Mouse (Mus musculus) spleen, embryonic (tissue): ENCODE measurements at regions not wholly inside any gene's neighbourhood (a gene's known extent, or its start where the extent isn't known, plus 50 kb on each side); places are given as distances from the start of the nearest gene placed in this dataset.

ENCODE experiments used
- CTCF ChIA-PET: fragments of 350-600 bp; sonication (Branson Sonifier 250); formaldehyde crosslinking; loops from one replicate; lab custom pipeline; 2022; lab: Charles Lee

DNA sequence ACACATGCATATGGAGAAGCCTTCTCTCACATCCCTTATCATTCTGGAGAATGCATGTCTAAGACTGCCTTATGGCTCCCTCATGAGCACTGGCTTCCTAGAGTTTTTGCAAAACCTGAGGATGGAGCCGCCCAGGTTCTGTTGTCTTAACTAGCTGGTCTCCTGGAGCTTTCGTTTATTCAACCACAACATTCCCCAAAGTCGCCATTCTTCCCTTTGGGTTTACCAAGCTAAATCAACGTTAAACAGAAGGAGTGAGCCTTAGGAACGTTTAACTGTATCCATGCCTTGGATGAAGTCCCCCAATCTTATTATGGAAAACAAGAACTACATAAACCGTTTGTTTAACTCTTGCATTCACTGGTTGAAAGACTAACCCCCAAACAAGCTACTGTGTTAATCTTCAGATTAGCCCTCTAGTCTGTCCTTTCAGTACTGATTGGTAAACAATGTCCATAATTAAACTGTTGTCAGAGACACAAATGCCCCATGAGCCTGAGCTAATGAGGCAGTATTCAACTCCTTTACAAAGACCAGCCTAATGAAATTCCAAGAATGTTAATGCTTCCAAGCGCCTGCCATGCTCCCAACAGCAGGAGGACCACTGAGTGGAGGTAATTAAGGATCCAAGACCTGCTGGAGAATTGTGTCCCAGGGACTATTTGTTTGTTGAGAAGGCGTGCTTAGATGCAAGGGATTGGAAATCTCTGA lies 121.1 kb upstream of the Cdkn3 start:
- CTCF ChIA-PET = no interaction called here

DNA sequence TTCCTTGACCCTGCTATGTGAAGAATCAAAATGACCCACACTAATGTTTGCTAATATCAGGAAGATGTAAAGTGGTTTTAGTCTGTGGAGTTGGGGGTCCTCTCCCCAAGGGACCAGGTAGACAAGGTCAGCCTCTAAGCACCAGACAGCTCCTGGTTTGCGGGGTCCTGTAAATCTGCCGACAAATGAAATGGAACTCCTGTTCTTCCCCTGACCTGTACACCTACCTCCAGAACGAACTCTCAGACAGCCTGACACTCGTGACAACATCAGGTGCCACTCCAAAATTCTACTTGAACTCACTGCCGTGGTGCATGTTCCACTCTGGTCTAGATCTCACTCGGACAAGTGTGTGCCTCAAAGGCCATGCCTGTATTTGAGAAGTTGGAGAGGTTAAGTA lies 121.8 kb upstream of the Cdkn3 start:
- CTCF ChIA-PET = no interaction called here

DNA sequence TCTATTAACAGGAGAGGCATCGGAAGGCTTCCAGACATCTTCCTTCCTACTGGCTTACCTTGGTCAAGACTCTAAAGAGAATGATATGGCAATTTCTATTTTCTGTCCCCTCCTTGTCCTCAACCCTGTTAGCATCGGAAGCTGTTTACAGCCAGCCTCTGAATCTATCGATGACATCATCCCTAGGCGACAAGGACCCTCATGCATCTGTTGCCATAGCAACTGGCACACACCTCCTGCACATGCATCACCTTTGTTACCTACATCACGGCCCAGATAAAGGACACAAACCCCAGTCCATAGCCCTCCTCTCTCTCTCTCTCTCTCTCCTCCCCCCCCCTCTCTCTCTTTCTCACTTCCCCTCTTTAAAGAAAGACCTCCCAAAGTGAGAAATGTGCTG lies 123.1 kb upstream of the Cdkn3 start:
- CTCF ChIA-PET = no interaction called here

DNA sequence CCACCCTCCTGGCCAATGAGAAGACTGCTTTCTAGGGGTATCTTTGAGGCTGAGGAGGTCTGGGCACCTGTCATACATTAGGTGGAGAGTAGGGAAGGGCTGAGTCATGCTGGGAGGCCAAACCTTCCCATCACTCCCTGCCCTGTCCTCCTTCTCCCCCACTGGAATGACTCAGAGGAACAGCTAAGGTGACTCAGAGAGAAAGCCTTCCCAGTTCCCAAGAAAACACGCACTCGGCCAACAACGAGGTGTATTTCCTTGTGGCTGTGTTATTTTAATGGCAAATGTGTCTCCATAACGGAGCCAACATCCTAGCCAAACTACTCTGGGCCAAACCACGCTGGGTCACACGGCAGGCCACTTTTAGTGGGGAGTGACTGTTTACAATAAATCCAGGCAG lies 124.0 kb upstream of the Cdkn3 start:
- CTCF ChIA-PET = no interaction called here

DNA sequence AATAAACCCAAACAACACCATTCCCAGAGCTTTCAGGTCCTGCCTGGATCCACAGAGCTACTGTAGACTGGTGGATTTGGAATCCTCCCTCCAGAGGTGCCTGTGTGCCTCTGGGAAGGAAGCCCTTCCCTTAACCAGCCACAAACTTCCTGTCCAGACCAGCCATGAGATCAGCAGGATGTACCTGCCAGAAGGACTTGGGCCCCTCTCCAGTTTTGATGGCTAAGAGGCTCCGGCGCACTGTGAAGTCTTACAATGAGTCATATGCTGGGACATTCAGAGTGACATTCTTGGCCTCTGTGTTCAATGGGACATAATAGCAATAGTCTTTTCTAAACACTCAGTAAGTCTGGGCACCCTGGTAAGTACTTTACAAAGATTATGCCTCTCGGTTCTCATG lies 125.0 kb upstream of the Cdkn3 start:
- CTCF ChIA-PET = no interaction called here

DNA sequence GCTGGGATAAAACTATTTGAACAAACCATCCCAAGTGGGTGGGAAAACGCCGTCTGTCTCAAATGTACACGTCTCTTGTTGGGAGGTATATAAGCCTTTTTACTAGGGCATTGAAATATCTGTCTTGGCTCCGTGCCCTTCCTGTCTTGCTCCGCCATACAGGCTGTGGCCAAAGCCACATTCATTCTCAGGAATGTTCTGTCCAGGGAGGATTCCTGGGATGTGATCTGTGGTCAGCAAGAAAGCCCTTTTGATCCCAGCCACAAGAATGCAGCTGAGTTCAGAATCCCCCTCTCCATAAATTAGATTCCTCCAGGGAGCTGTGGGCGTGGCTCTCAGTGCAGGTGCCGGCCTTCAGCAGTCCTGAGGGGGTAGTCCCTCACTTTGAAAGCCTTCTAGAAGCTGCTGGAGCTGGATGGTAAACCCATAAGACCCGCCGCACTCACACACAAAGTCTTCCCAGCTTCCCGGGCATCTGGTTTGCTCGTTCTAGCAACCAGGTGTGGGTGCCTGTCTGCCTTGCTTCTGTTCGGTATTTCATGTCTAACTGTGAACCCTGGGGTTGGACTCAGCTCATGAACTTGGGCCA lies 125.6 kb upstream of the Cdkn3 start:
- CTCF ChIA-PET = no interaction called here

DNA sequence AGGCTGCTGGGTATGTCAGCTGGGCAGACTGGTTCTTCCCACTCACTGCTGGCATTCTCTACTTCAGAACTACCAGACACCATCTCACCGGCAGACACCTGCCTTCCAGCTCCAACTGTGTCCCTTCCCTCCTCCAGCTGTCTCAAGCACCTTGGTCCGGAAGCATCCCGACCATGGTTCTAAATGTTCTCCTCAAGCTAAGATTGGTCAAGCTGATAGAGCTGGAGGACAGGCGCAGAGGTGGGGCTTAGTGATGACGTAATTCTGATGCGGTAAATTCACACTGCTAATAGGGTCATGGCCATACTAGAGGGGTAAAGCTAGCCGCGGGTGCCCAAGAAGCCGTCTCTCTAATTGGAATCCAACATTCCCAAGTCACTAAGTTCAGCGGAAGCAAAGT lies 126.1 kb upstream of the Cdkn3 start:
- CTCF ChIA-PET = no interaction called here

DNA sequence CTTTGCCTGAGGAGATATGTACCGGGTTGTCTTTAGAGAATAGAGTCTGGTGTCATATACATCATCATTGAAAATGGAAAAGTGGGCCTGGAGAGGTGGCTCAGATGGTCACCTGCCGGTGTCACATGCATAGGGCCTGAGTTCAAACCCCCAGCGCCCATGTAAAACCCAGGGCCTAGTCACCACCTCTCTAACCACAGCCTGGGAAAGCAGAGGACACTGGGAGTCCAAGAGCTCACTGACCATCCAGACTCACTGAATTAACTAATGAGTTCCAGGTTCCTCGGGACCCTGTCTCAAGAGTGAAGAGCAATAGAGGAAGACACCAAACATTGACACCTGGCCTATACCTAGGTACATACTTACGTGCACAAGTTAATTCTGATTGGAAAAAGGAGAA lies 132.7 kb upstream of the Cdkn3 start:
- CTCF ChIA-PET = no interaction called here

DNA sequence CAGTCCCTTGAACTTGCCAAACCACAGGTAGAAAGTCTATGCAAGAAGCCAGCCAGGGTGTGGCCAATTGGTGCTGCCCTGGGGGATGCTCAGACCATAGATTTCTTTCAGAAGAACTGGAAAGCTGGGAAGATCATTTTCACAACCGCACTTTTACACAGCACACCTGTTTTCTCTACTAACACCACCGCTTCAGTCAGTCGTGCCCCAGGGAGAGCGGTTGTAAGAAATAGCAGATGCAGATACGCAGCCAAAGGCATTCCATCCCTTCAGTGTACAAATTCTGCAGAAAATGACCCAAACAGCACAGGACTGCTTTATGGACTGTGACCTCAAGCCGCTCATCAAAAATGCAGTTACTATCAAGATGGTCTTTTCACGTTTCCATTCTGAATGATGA lies 134.6 kb upstream of the Cdkn3 start:
- CTCF ChIA-PET = no interaction called here

DNA sequence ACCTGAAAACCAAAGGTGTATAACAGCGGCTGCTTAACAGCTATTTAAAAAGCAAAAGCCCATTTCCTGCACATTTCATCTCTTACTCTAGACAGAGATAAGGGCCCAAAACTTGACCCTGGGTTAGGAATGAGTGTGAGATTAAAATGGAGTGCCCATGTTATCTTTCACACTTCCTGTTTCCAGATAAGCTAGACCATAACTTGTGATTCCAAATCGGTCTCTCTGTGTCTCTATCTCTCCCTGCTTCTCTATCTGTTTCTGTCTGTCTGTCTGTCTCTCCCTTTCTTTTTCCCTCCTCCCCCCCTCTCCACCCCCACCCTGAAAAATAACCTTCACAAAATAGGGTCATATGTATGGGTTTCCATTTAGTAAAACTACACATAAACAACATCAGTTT lies 136.7 kb upstream of the Cdkn3 start:
- CTCF ChIA-PET = no interaction called here

DNA sequence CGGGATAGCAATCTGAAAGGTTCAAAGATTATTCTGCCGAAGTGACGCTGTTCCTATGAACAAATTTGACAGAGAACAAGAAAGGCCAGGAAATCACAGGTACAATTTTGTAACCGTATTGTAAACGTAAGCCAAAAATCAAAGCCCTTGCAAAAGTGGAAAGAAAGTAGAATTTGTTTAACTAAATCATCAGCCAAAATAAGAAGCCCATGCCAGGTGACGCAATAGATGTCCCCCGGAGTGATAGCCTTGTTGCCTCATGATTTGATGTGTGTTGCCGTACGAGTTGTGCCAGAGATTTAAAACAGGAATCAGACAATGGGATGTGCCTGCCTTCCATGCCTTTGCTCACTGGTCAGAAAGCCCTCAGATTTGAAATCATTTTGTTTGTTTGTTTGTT lies 144.3 kb upstream of the Cdkn3 start:
- CTCF ChIA-PET = no interaction called here

DNA sequence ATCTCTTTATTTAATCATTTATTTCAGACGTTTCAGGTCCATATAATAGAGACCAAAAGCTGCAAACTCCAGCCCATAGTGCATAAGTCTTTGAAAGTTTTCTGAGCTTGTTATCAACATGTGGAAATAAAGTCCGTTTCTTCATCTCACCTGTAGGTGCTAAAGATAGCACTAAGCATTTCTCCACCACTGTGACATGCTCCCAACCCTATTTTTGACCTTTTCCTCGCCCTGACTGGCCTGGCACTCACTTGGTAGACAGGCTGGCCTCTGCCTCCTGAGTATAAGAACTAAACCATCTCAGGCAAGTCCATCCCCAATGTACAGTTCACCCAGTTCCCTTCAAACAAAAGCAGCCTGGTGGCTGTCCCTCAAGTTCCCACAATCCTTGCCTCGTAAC lies 145.4 kb upstream of the Cdkn3 start:
- CTCF ChIA-PET = no interaction called here

DNA sequence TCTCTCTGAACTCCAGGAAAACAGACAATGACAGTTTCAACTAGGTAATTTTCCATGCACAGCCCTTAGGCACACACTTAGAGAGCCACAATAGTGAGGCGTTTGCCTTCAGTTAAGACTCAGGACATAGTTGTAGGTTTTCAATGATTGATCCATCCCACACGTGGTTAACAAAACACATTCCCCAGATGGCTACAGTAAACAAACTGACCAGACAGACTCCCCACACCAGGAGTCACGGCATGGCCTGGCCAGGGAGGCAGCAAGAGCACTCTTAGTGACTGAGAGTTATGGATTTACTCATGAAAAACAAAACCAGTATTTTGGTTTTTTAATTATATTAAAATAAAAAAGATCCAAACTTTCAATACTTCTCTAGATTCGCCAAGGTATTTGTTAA lies 146.6 kb upstream of the Cdkn3 start:
- CTCF ChIA-PET = no interaction called here

DNA sequence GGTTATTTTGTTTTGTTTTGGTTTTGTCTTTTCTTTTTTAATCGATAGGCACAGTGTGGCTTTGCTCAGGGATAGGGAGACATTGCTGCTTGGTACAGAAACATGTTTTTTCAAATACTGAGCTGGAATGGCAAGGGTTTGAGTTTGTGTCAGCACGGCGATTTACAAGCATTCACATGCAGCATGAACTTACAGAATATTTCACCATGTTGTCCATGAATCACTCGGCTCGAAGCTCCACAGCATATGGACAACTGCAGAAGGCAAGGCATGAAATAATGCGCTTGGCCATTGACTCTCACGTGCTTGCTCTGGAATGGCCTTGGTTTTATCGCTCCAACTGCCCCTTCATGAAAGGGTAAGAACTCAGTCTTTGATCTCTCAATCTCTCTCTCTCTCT lies 147.1 kb upstream of the Cdkn3 start:
- CTCF ChIA-PET = no interaction called here

DNA sequence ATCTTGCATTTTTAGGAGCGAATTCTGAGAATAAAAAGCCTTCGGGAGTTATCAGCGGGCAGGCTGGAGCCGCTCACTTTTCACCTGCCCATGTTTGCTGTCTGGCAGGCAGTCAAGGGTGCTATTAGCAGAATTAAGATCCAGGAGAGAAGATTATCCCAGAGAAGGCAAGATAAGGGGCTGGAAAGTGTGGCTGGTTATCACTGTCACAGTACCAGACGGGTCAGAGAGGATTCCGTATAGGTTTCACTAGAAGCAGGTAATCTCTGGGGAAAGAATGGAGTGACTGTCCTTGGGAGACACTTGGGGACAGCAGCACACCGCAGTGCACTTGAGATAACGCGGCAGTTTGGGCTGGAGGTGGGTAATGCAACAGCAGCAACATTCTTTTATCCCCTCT lies 147.8 kb upstream of the Cdkn3 start:
- CTCF ChIA-PET = no interaction called here

DNA sequence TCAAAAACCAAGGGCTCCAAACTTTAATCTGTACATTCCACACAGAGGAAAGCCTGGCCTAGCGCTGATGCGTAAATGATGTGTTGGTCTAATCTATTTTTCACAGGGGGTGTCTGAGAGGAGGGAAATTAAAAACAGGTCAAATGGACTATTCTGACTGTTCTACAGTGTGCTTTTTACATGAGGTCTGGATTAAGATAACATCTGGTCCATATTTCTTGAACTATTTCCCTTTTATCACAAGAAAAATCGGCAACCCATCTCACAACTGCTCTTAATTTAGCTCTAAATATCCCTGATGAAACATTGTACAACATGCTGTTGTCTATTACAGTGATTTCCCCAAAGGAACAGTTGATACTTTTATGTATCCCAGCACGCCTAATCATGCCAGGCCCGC lies 149.4 kb upstream of the Cdkn3 start:
- CTCF ChIA-PET = no interaction called here

DNA sequence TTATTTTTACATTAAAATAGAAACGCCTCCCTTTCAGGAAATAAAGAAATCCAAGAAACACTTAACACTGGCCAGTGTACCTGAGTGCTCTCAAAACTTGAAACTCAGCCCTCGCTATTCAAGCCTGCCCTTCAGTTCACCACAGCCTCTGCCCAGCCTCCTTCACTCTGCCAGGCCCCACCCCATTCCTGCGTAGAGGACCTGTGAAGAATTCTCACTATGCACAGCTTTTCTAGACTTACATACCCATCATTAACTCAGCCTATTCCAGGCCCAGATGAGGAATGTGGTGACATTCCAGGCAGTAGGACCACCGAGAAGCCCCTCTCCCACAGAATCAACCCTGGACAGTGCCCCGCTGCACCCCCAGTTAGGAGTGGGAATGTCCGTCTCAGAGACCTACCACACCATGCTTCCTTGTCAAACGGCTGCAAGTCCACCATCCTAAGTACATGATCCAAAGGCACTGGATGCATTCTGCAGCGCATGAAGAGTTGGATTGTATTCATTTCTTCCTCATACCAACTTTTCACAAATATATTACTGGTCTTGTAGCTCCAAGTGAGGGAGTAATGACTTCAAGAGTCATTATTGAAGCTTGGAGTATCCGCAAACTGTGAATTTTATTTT lies 150.0 kb upstream of the Cdkn3 start:
- CTCF ChIA-PET = no interaction called here

DNA sequence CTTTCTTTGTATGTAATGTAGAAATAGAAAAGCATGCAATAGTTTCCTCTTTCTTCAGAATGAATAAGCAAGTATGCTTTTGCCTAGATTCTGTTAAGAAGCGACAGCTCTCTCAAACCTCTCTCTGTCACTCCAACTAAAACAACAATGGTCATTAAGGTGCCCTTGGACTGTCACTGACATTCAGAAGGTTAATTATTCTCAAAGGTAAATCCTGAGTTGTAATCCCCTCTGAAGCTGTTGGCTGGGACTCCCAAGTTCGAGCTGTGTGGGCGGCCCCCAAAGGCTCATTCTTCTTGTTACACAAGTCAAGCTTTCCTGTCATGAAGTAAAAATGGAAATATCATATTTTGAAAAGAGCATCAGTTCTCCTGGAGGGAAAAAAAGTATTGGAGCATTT lies 153.6 kb upstream of the Cdkn3 start:
- CTCF ChIA-PET = no interaction called here

DNA sequence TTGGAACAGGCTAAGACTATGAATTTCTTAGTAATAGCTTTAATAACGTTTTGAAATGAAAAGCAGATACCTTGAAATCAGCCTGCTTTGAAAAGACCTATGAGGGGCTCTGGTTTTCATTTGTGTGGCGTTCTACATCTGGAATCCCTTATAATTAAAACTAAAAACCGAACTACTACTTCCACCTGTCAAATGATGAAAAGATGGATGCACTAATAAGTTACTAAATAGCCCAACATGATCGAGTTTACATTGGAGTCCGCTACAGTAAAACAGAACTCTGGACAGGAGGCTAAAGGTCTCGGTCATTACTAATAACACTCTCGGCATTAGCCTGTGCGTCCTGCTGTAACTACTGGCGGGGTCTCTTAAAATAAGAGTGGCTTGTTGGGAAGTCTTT lies 154.3 kb upstream of the Cdkn3 start:
- CTCF ChIA-PET = no interaction called here

DNA sequence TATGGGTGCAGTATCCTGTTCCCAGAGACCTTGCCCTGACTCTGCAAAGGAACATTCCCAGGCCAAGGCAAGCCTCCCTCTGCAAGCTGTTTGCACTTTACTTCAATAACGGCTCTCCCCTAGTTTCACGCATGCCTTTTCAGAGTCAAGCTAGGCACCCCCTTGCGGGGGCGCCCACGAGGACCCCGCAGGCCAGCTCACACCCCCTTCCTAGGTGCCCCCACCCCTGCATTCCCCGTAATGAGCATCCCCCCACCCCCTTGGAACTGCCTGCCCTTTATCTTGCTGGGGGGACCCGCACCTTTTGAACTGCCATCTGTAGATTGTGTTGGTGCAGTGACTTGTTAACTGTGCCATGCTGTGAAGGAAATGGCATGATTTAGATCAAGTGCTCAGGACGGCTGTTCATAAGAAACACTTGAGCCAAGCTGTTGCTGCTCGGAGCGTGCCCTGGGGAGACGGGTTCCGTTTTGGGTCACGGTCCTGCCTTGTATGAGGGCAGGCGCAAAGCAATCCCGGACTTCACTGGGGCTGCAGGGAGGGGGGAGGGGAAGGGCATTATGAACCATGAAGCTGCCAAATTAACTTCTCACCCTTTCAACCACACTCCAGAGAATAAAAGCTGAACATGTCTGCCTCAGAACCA lies 155.3 kb upstream of the Cdkn3 start:
- CTCF ChIA-PET = no interaction called here

DNA sequence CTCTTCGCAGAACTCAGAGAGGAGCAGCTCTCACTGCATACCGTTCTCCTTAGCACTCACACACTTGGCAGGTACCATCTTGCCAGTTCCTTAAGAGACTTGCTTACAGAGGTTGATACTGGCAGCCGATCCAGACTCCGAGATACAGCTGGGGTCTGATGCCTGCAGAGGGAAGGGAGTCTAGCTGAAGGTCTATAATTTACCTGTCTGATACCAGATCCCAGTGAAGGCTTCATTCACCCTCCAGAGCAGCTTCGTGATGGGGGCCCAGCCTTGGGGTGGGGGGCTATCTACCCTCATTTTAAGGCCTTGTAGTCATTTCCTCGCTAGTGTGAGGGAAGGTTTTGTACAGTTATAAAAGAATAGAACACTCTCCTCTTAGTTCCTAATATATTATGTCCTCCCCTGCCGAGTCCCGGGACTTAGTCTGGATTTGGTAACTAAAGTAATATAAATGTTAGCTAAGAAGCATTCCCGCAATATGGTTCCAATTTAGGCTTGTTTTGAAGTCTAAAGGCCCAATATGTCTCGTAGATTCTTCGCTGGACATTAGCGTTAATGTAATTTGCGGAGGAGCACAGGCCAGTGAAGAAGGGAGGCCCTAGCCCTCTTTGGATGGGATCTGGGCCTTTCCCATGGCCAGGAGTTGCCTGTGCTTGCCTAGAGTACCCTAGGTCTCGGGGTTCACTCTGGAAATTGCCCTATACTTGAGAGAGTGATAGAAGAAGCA lies 156.0 kb upstream of the Cdkn3 start:
- CTCF ChIA-PET = no interaction called here

DNA sequence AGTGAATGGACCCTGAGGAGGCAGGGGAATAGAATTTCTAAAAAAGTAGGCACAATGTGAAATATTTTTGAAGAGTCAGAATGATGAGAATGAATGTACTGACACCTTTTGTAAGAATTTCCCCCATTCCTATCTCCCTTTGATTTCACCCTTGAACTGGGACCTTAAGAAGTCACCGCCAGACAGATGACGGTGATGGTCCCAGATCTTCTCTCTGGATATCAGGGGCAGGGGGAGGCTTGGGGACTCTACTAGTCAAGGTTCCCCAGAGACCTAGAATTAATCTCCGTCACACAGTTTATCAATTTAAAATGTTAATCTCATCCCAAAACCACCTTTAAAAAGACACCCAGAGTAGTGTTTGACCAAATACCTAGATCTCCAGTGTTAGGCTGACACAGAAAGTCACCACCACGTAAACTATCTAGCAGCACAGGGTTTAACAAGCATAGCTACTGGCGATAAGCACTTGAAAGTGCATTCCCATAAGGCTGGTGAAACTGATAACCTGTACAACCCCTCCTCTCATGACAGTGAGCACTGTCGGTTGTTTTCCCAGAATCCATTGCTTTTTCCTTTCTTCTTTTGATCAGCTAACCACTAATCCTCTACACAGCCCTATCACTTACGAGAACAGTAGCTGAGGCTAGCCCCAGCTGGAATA lies 163.5 kb upstream of the Cdkn3 start:
- CTCF ChIA-PET = no interaction called here
